Mouse (Mus musculus): ENCODE measurements around the gene Bhlhe23. TPM values are rescaled to one million over a fixed set of nuclear protein-coding genes. Genes with fewer than 3 reads are reported as not detected.

Bhlhe23 gene
- polyA plus RNA-seq, 1 experiment: 10.6 TPM

- TF ChIP-seq CTCF (IDR thresholded peaks at IDR 0.05; ENCODE audit: borderline replicate concordance, extremely low read depth, insufficient read depth, insufficient read length) (peak; percentile 42; the same call in 1 of the 2 replicates), POLR2A (IDR thresholded peaks at IDR 0.05; ENCODE audit: borderline replicate concordance, extremely low read depth, insufficient read depth, insufficient read length, poor library complexity, severe bottlenecking) (no peak)
- no peak for DNase-seq (ENCODE audit: low read depth)
Observed at GRCm38 (mm10) chr2:180796008-180796407, 19.3 kb upstream of the Bhlhe23 start.

GRCm38 (mm10) chr2:180795597-180795996 is 18.9 kb upstream of the Bhlhe23 start:
- DNase-seq (ENCODE audit: low read depth): no peak
- TF ChIP-seq CTCF (IDR thresholded peaks at IDR 0.05; ENCODE audit: borderline replicate concordance, extremely low read depth, insufficient read depth, insufficient read length) (no peak), POLR2A (IDR thresholded peaks at IDR 0.05; ENCODE audit: borderline replicate concordance, extremely low read depth, insufficient read depth, insufficient read length, poor library complexity, severe bottlenecking) (no peak)

GRCm38 (mm10) chr2:180794422-180794821 is 17.7 kb upstream of the Bhlhe23 start:
- DNase-seq (ENCODE audit: low read depth): no peak
- TF ChIP-seq POLR2A (IDR thresholded peaks at IDR 0.05; ENCODE audit: borderline replicate concordance, extremely low read depth, insufficient read depth, insufficient read length, poor library complexity, severe bottlenecking) (no peak), CTCF (IDR thresholded peaks at IDR 0.05; ENCODE audit: borderline replicate concordance, extremely low read depth, insufficient read depth, insufficient read length) (no peak)

GRCm38 (mm10) chr2:180791674-180792073 is 15.0 kb upstream of the Bhlhe23 start:
- peak; percentile 70 for DNase-seq (ENCODE audit: low read depth)
- peak; percentile 90 for TF ChIP-seq CTCF (IDR thresholded peaks at IDR 0.05; ENCODE audit: borderline replicate concordance, extremely low read depth, insufficient read depth, insufficient read length)
- no peak for TF ChIP-seq POLR2A (IDR thresholded peaks at IDR 0.05; ENCODE audit: borderline replicate concordance, extremely low read depth, insufficient read depth, insufficient read length, poor library complexity, severe bottlenecking)

- TF ChIP-seq POLR2A (IDR thresholded peaks at IDR 0.05; ENCODE audit: borderline replicate concordance, extremely low read depth, insufficient read depth, insufficient read length, poor library complexity, severe bottlenecking): no peak
- TF ChIP-seq CTCF (IDR thresholded peaks at IDR 0.05; ENCODE audit: borderline replicate concordance, extremely low read depth, insufficient read depth, insufficient read length): no peak
- peak; percentile 91 for DNase-seq (ENCODE audit: low read depth)
Observed at GRCm38 (mm10) chr2:180788843-180789242, 12.1 kb upstream of the Bhlhe23 start.

GRCm38 (mm10) chr2:180788386-180788785 is 11.7 kb upstream of the Bhlhe23 start:
- no peak for TF ChIP-seq CTCF (IDR thresholded peaks at IDR 0.05; ENCODE audit: borderline replicate concordance, extremely low read depth, insufficient read depth, insufficient read length)
- no peak for TF ChIP-seq POLR2A (IDR thresholded peaks at IDR 0.05; ENCODE audit: borderline replicate concordance, extremely low read depth, insufficient read depth, insufficient read length, poor library complexity, severe bottlenecking)
- DNase-seq (ENCODE audit: low read depth): no peak

GRCm38 (mm10) chr2:180787566-180788232 is 11.0 kb upstream of the Bhlhe23 start:
- TF ChIP-seq CTCF (IDR thresholded peaks at IDR 0.05; ENCODE audit: borderline replicate concordance, extremely low read depth, insufficient read depth, insufficient read length) (no peak), POLR2A (IDR thresholded peaks at IDR 0.05; ENCODE audit: borderline replicate concordance, extremely low read depth, insufficient read depth, insufficient read length, poor library complexity, severe bottlenecking) (no peak)

GRCm38 (mm10) chr2:180786732-180787131 is 10.0 kb upstream of the Bhlhe23 start:
- peak; percentile 66; the same call in 1 of the 2 replicates for TF ChIP-seq CTCF (IDR thresholded peaks at IDR 0.05; ENCODE audit: borderline replicate concordance, extremely low read depth, insufficient read depth, insufficient read length)
- TF ChIP-seq POLR2A (IDR thresholded peaks at IDR 0.05; ENCODE audit: borderline replicate concordance, extremely low read depth, insufficient read depth, insufficient read length, poor library complexity, severe bottlenecking): no peak
- DNase-seq (ENCODE audit: low read depth): peak; percentile 56

More at GRCm38 (mm10) chr2:180787566-180788232, 11.0 kb upstream of the Bhlhe23 start:
- DNase-seq (ENCODE audit: low read depth): peak; percentile 62

GRCm38 (mm10) chr2:180780282-180780681 is 3.6 kb upstream of the Bhlhe23 start:
- TF ChIP-seq CTCF (IDR thresholded peaks at IDR 0.05; ENCODE audit: borderline replicate concordance, extremely low read depth, insufficient read depth, insufficient read length) (no peak), POLR2A (IDR thresholded peaks at IDR 0.05; ENCODE audit: borderline replicate concordance, extremely low read depth, insufficient read depth, insufficient read length, poor library complexity, severe bottlenecking) (no peak)
- no peak for DNase-seq (ENCODE audit: low read depth)

GRCm38 (mm10) chr2:180779226-180780104 is 2.8 kb upstream of the Bhlhe23 start:
- TF ChIP-seq POLR2A (IDR thresholded peaks at IDR 0.05; ENCODE audit: borderline replicate concordance, extremely low read depth, insufficient read depth, insufficient read length, poor library complexity, severe bottlenecking) (no peak), CTCF (IDR thresholded peaks at IDR 0.05; ENCODE audit: borderline replicate concordance, extremely low read depth, insufficient read depth, insufficient read length) (peak; percentile 98)
- peak; percentile 89 for DNase-seq (ENCODE audit: low read depth)

GRCm38 (mm10) chr2:180775641-180776040 is 1.1 kb downstream of the Bhlhe23 start:
- TF ChIP-seq CTCF (IDR thresholded peaks at IDR 0.05; ENCODE audit: borderline replicate concordance, extremely low read depth, insufficient read depth, insufficient read length) (no peak), POLR2A (IDR thresholded peaks at IDR 0.05; ENCODE audit: borderline replicate concordance, extremely low read depth, insufficient read depth, insufficient read length, poor library complexity, severe bottlenecking) (no peak)
- no peak for DNase-seq (ENCODE audit: low read depth)

All from brain, embryonic 14.5 days (tissue).